Mouse (Mus musculus): ENCODE results near the gene Srp68. TPM values are rescaled to one million over a fixed set of nuclear protein-coding genes. Genes with fewer than 3 reads are reported as not detected.

The Srp68 gene
- polyA plus RNA-seq, 1 experiment from 2014 or later, result 62.4 TPM

DNA sequence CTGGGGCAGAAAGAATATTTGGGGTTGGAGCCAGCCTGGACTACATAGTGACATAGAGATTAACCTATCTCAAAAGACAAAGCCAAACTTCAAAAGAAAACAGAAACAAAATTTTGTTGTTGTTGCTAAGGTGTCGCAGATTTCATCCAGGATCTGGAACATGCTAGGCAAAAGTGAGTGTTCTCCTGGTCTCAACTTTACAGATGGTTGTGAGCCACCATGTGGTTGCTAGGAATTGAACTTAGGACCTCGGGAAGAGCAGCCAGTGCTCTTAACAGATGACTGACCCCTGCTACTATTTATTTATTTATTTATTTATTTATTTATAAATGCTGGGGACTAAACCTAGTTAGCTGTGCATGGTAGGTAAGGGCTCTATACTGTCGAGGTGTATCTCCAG is 77.7 kb downstream of the Srp68 start:
- Histone ChIP-seq H3K27me3 (replicated peaks) (no peaks in the 10 kb centered on the region), H3K9ac (no peak overlapping the region), H3K36me3 (replicated peaks) (peaks cover 3% of the 10 kb centered on the region; the same call in 1 of the 2 replicates), H3K4me1 (peaks cover 31% of the 10 kb centered on the region), H3K4me3 (no peak overlapping the region), H3K27ac (no peak overlapping the region), H3K9me3 (no peaks in the 10 kb centered on the region), H3K4me2 (no peak overlapping the region)
- no peak for ATAC-seq (replicated peaks)
- 88% methylated on average over 3 of the region's 3 CpGs for WGBS

DNA sequence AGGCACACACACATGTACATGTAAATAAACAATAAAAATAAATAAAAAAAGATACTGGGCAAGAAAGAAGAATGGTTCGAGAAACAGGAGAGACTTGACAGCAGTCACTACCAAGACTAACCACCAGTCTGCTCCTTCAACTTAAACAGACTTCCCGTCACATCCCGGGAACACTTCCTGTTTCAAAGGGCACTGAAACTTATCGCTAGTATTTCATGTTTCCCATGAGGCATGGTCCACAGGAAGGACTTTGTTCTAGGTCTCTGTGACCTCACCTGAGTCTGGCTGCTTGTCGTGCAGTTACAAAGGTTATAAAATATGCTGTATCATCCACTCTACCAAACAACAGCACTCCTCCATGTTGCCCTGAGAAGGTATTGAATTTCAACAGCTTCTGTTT is 78.8 kb downstream of the Srp68 start:
- H3K9ac ChIP-seq, result no peak overlapping the region
- H3K27me3 ChIP-seq (replicated peaks), result no peaks in the 10 kb centered on the region

More for the DNA sequence above, 78.8 kb downstream of the Srp68 start:
- Histone ChIP-seq H3K4me2 (no peak overlapping the region), H3K4me3 (no peak overlapping the region), H3K36me3 (replicated peaks) (peaks cover 7% of the 10 kb centered on the region; the same call in 1 of the 2 replicates), H3K4me1 (peaks cover 31% of the 10 kb centered on the region), H3K9me3 (no peaks in the 10 kb centered on the region), H3K27ac (no peak overlapping the region)
- ATAC-seq (replicated peaks), result no peak
- WGBS, result 77% methylated on average over 5 of the region's 5 CpGs

Other genes with a start within 250 kb of the Srp68 start
- 2,073 and 2,119 TPM in 2 replicates for gene H3f3b, start 246.3 kb downstream of the Srp68 start, polyA plus RNA-seq (2015; fragmentation: Nextera tagmentation; extraction: Ambion mirVana)
- 39.7 and 40.7 TPM in 2 replicates for gene Unk, start 243.9 kb downstream of the Srp68 start, polyA plus RNA-seq (2015; fragmentation: Nextera tagmentation; extraction: Ambion mirVana)
- gene Unc13d, start 196.3 kb downstream of the Srp68 start, polyA plus RNA-seq (2015; fragmentation: Nextera tagmentation; extraction: Ambion mirVana), result 0.70 and 1.5 TPM in 2 replicates
- gene Wbp2, start 187.2 kb downstream of the Srp68 start, polyA plus RNA-seq (2015; fragmentation: Nextera tagmentation; extraction: Ambion mirVana), result 165 and 173 TPM in 2 replicates
- gene Trim47, start 147.0 kb downstream of the Srp68 start, polyA plus RNA-seq (2015; fragmentation: Nextera tagmentation; extraction: Ambion mirVana), result 10.5 and 12.2 TPM in 2 replicates
- gene Trim65, start 143.1 kb downstream of the Srp68 start, polyA plus RNA-seq (2015; fragmentation: Nextera tagmentation; extraction: Ambion mirVana), result 2.7 and 3.1 TPM in 2 replicates
- gene Mrpl38, start 135.3 kb downstream of the Srp68 start, polyA plus RNA-seq (2015; fragmentation: Nextera tagmentation; extraction: Ambion mirVana), result 81.7 and 85.1 TPM in 2 replicates
- 69.2 and 78.4 TPM in 2 replicates for gene Fbf1, start 106.1 kb downstream of the Srp68 start, polyA plus RNA-seq (2015; fragmentation: Nextera tagmentation; extraction: Ambion mirVana)
- gene Ten1, start 75.4 kb downstream of the Srp68 start, polyA plus RNA-seq (2015; fragmentation: Nextera tagmentation; extraction: Ambion mirVana), result 86.7 and 92.5 TPM in 2 replicates
- 63.0 and 64.0 TPM in 2 replicates for gene Acox1, start 75.2 kb downstream of the Srp68 start, polyA plus RNA-seq (2015; fragmentation: Nextera tagmentation; extraction: Ambion mirVana)
- gene Evpl, start 36.1 kb downstream of the Srp68 start, polyA plus RNA-seq (2015; fragmentation: Nextera tagmentation; extraction: Ambion mirVana), result 0.84 and 0.96 TPM in 2 replicates
- 0.45 and 0.57 TPM in 2 replicates for gene Galr2, start 6.7 kb upstream of the Srp68 start, polyA plus RNA-seq (2015; fragmentation: Nextera tagmentation; extraction: Ambion mirVana)
- gene Exoc7, start 33.0 kb upstream of the Srp68 start, polyA plus RNA-seq (2015; fragmentation: Nextera tagmentation; extraction: Ambion mirVana), result 109 and 110 TPM in 2 replicates
- gene Foxj1, start 61.2 kb upstream of the Srp68 start, polyA plus RNA-seq (2015; fragmentation: Nextera tagmentation; extraction: Ambion mirVana), result 17.4 and 20.4 TPM in 2 replicates
- 66.1 and 68.0 TPM in 2 replicates for gene Rnf157, start 138.8 kb upstream of the Srp68 start, polyA plus RNA-seq (2015; fragmentation: Nextera tagmentation; extraction: Ambion mirVana)
- 40.9 and 44.2 TPM in 2 replicates for gene Ubald2, start 159.9 kb upstream of the Srp68 start, polyA plus RNA-seq (2015; fragmentation: Nextera tagmentation; extraction: Ambion mirVana)
- not detected in 2 replicates for gene Qrich2, start 192.0 kb upstream of the Srp68 start, polyA plus RNA-seq (2015; fragmentation: Nextera tagmentation; extraction: Ambion mirVana)
- gene Prpsap1, start 220.0 kb upstream of the Srp68 start, polyA plus RNA-seq (2015; fragmentation: Nextera tagmentation; extraction: Ambion mirVana), result 199 and 200 TPM in 2 replicates